Mouse (Mus musculus) ES-Bruce4 (cell line): ENCODE measurements around the gene Dnaja1. TPM values are rescaled to one million over a fixed set of nuclear protein-coding genes. Genes with fewer than 3 reads are reported as not detected.

ENCODE experiments used
- H3K27ac ChIP-seq: 2 replicates; pipeline ENCODE4 v1.5.1; 2012; ENCODE audit warnings: low read length, inconsistent platforms; ENCODE audit not compliant: insufficient read depth
- H3K27me3 ChIP-seq: 2 replicates; pipeline ENCODE4 v1.6.1; 2012; ENCODE audit warnings: mild to moderate bottlenecking, low read length, inconsistent platforms; ENCODE audit not compliant: control insufficient read depth, poor library complexity, insufficient read depth, severe bottlenecking
- H3K36me3 ChIP-seq: 2 replicates; pipeline ENCODE4 v1.6.1; 2012; ENCODE audit warnings: inconsistent platforms, mild to moderate bottlenecking, low read length, moderate library complexity; ENCODE audit not compliant: control insufficient read depth, poor library complexity, insufficient read depth, severe bottlenecking
- H3K4me1 ChIP-seq: one replicate; pipeline ENCODE4 v1.8.1; 2011; ENCODE audit warnings: low read length; ENCODE audit not compliant: control insufficient read depth, insufficient read depth
- H3K4me3 ChIP-seq: 2 replicates; pipeline ENCODE4 v1.5.1; 2011; ENCODE audit warnings: low read depth, mild to moderate bottlenecking, low read length
- H3K9ac ChIP-seq: 2 replicates; pipeline ENCODE4 v1.6.1; 2012; ENCODE audit warnings: low read depth, mild to moderate bottlenecking, inconsistent platforms; ENCODE audit not compliant: poor library complexity, severe bottlenecking
- H3K9me3 ChIP-seq: replicated peaks from 2 replicates; pipeline ENCODE4 v1.6.1; 2012; ENCODE audit warnings: mild to moderate bottlenecking, low read length, inconsistent platforms; ENCODE audit not compliant: control insufficient read depth, poor library complexity, insufficient read depth, severe bottlenecking
- CTCF ChIP-seq: IDR thresholded peaks from one replicate; pipeline ENCODE4 v1.8.1; 2011; ENCODE audit warnings: low read depth, low read length
- EP300 ChIP-seq: IDR thresholded peaks from 2 replicates; pipeline ENCODE4 v1.6.1; 2011; ENCODE audit warnings: low read depth, low read length; ENCODE audit not compliant: insufficient read depth
- POLR2A ChIP-seq: IDR thresholded peaks from one replicate; pipeline ENCODE4 v1.8.1; 2011; ENCODE audit warnings: low read length; ENCODE audit not compliant: insufficient read depth
- polyA plus RNA-seq: library from polyadenylated mRNA; stranded (reverse); fragments of >200 nt; gene quantifications from 2 replicates; pipeline ENCODE4 v1.2.4, GENCODE M21; 2011; ENCODE audit warnings: low read depth; ENCODE audit not compliant: missing spikeins, insufficient read depth, insufficient read length

Dnaja1 gene
- 358 and 376 TPM in 2 replicates for polyA plus RNA-seq

DNA sequence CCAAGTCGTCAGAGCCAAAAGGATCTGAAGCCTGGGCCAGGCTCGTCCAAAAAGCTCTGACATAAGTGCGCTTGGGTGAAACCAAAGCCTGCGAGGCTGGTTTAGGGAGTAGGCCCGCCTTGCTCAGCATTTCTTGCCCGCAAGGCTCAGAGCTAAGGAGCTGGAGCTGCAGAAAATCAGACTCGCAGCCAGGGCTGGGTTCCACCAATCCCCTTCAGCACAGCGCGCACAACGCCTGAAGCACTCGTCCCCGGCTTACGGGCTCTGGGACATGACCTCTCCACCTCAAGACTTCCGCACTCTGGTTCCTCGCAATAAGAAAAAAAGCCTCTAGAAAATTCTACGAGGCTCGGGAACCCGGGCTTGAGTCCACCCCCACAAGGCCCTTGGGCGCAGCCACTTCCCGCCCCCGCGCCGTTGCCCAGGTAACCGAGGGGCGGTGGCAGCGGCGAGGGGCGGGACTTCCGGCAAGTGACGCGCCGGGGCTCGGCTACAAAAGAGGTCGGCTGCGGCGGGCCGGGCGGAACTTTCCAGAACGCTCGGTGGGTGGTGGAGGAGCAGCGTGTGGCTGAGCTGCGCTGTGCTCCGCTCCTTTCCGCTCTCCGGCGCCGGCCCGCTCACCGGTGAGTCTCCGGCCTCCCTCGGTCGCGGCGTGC lies at the start of gene Dnaja1:
TSS of gene Dnaja1 (plus strand) at position 140 of the 656 bp plus-strand sequence.
- H3K27me3 ChIP-seq: no peaks in the 10 kb centered on the region
- peaks cover 32% of the 10 kb centered on the region for H3K36me3 ChIP-seq
- peak within 1 kb of the TSS; percentile 87 for H3K9ac ChIP-seq
- peak within 1 kb of the TSS; percentile 93 for H3K27ac ChIP-seq
- peak within 1 kb of the TSS; percentile 99 for H3K4me3 ChIP-seq
- TF ChIP-seq POLR2A: peak; percentile 42
- TF ChIP-seq CTCF: no peak
- TF ChIP-seq EP300: 0 out of 2 replicates have a peak, but pooled peaks have one; percentile 3
- no peaks in the 10 kb centered on the region for H3K4me1 ChIP-seq
- no peaks in the 10 kb centered on the region for H3K9me3 ChIP-seq

DNA sequence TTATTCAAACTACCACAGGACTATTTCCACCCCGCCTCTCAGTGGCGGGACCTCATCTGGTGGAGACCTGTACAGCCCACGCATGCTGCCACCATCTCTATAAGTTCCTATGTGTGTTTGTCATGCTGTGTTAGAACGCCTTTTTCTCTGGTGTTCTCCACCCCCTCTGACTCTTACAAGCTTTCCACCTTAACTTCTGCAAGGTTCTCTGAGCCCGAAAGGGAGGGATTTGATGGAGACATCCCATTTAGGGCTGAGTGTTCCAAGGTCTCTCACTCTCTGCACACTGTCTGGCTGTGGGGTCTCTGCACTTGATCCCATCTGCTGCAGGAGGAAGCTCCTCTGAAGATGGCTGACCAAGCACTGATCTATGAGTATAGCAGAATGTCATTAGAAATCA lies 48.4 kb upstream of the Dnaja1 start:
- no peaks in the 10 kb centered on the region for H3K36me3 ChIP-seq
- H3K4me3 ChIP-seq: no peak overlapping the region
- H3K4me1 ChIP-seq: no peaks in the 10 kb centered on the region
- H3K27ac ChIP-seq: no peak overlapping the region
- H3K9ac ChIP-seq: no peak overlapping the region
- H3K9me3 ChIP-seq: no peaks in the 10 kb centered on the region
- no peak for TF ChIP-seq EP300
- no peak for TF ChIP-seq CTCF
- no peak for TF ChIP-seq POLR2A
- no peaks in the 10 kb centered on the region for H3K27me3 ChIP-seq

DNA sequence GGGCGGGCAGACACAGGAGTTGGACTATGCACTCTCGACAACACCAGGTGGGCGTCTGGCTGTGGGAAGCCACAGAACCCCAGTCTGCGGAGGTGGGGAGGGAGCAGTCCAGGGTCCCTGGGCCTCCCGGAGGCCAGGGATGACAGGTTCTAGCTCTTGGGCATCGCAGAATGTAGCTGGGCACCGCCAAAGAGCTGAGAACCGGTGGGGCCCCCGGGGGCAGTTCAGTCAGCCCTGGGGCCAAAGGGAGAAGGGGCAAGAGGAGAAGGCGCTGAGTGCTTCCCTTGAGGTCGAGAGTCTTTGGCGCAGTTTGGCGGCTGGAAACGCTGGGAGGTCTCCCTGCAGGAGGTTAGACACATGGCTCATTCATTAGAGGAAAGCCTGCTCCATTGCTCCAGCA lies 45.6 kb upstream of the Dnaja1 start:
- no peaks in the 10 kb centered on the region for H3K4me1 ChIP-seq
- peak overlapping the region; percentile 72 for H3K9ac ChIP-seq
- H3K4me3 ChIP-seq: peak overlapping the region; percentile 41
- H3K27me3 ChIP-seq: no peaks in the 10 kb centered on the region
- H3K27ac ChIP-seq: no peak overlapping the region
- TF ChIP-seq POLR2A: no peak
- TF ChIP-seq CTCF: no peak
- TF ChIP-seq EP300: no peak
- no peaks in the 10 kb centered on the region for H3K9me3 ChIP-seq
- H3K36me3 ChIP-seq: no peaks in the 10 kb centered on the region

DNA sequence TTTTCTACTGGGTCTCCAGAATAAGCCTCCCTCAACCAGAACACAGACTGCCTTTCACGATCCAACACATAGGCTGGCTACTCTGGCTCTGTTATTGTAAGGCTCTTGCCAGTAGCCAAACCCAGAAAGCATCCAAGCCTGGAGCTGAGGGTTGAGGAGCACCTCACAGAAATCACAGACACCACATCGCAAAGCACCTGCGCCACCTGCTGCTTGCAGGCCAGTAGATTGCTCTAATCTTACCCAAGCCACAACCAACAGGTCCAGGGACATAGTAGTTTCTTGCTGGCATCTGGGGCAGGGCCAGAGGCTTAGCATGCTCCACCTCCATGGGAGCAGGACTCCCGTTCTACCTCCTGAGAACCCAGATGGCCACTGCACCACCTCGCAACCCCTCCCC lies 44.8 kb upstream of the Dnaja1 start:
- Histone ChIP-seq H3K9ac (no peak overlapping the region), H3K4me1 (no peaks in the 10 kb centered on the region), H3K27ac (no peak overlapping the region), H3K36me3 (no peaks in the 10 kb centered on the region), H3K27me3 (no peaks in the 10 kb centered on the region), H3K4me3 (no peak overlapping the region), H3K9me3 (no peaks in the 10 kb centered on the region)
- TF ChIP-seq CTCF: peak; percentile 67
- TF ChIP-seq POLR2A: no peak
- no peak for TF ChIP-seq EP300

DNA sequence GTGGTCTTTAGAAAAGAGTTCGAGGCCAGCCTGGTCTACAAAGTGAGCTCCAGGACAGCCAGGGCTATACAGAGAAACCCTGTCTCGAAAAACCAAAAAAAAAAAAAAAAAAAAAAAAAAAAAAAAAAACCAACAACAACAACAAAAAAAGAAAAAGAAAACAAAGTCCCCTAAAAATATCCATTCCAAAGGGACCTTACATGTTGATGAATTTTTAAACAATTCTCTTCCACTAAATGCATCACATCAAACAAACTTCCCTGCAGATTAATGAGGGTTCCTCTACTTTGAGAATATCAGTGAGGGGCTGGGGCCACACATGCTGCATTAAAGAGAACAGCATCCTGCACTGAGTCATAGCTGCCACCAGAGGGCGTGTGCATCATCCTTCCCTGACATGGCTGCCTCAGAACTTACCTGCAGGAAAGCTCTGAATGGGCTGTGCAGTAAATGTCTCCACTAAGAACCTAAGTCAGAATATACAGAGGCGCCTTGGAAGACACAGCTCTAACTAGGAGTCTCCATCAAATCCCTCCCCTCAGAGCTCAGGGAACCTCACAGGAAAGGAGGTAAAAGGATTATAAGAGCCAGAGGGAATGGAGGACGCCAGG lies 41.6 kb upstream of the Dnaja1 start:
- H3K9ac ChIP-seq: no peak overlapping the region
- H3K36me3 ChIP-seq: no peaks in the 10 kb centered on the region
- no peak overlapping the region for H3K4me3 ChIP-seq
- no peaks in the 10 kb centered on the region for H3K9me3 ChIP-seq
- H3K27me3 ChIP-seq: no peaks in the 10 kb centered on the region
- H3K4me1 ChIP-seq: no peaks in the 10 kb centered on the region
- no peak overlapping the region for H3K27ac ChIP-seq
- TF ChIP-seq CTCF: peak; percentile 95
- no peak for TF ChIP-seq POLR2A
- no peak for TF ChIP-seq EP300

DNA sequence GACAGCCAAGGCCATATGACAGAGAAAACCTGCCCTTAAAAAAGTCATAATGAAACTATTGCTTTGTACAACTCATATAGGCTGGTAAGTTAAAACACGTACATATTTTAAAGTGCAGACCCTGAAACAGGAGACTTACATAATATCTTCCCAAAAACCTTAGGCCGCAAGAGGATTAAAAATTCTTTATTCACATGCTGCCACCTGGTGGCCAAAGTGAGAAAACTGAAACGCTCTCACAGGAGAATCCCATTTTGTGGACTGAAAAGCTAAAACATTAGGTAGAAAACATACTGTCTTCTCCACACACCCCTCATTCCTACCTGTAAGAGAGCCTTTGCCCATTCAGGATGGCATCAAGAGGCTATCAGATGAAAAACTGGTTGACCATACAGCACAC lies 40.0 kb upstream of the Dnaja1 start:
- Histone ChIP-seq H3K4me3 (no peak overlapping the region), H3K9ac (no peak overlapping the region), H3K27ac (no peak overlapping the region), H3K4me1 (no peaks in the 10 kb centered on the region), H3K9me3 (no peaks in the 10 kb centered on the region), H3K36me3 (no peaks in the 10 kb centered on the region), H3K27me3 (no peaks in the 10 kb centered on the region)
- no peak for TF ChIP-seq EP300
- no peak for TF ChIP-seq CTCF
- no peak for TF ChIP-seq POLR2A
